Mouse (Mus musculus) hindbrain, embryonic 10.5 days (tissue): ENCODE measurements at regions not wholly inside any gene's neighbourhood (a gene's known extent, or its start where the extent isn't known, plus 50 kb on each side); places are given as distances from the start of the nearest gene placed in this dataset.

ENCODE experiments used
- DNase-seq: peaks from one replicate; pipeline ENCODE4 v3.0.0-alpha.2; 2017; ENCODE audit warnings: low spot score
- H3K27ac ChIP-seq: fragments of 300-500 bp; sonication (generic); 2 replicates; pipeline ENCODE4 v1.5.1; 2016; ENCODE audit warnings: mild to moderate bottlenecking, moderate library complexity
- H3K27me3 ChIP-seq: fragments of 300-500 bp; sonication (generic); 2 replicates; pipeline ENCODE4 v1.6.1; 2016; ENCODE audit warnings: mild to moderate bottlenecking; ENCODE audit not compliant: poor library complexity, insufficient read depth, severe bottlenecking
- H3K36me3 ChIP-seq: fragments of 300-500 bp; sonication (generic); 2 replicates; pipeline ENCODE4 v1.6.1; 2016; ENCODE audit warnings: mild to moderate bottlenecking, moderate library complexity
- H3K4me1 ChIP-seq: fragments of 300-500 bp; sonication (generic); replicated peaks from 2 replicates; pipeline ENCODE4 v1.6.1; 2016; ENCODE audit warnings: mild to moderate bottlenecking
- H3K4me3 ChIP-seq: fragments of 300-500 bp; sonication (generic); 2 replicates; pipeline ENCODE4 v1.5.1; 2016; ENCODE audit warnings: mild to moderate bottlenecking, moderate library complexity
- H3K9me3 ChIP-seq: fragments of 300-500 bp; sonication (generic); 2 replicates; pipeline ENCODE4 v1.6.1; 2016; ENCODE audit warnings: mild to moderate bottlenecking, moderate library complexity
- WGBS: fragments of 180-500 bp; shearing (Covaris S2); methylation state at CpG from one replicate; pipeline ENCODE4 v1.1.7; 2016; 5-methylcytosine and 5-hydroxymethylcytosine counted together

- H3K27me3 ChIP-seq: no peaks in the 10 kb centered on the region
- DNase-seq: no peak
- WGBS: 67% methylated on average over 2 of the region's 2 CpGs
- H3K4me3 ChIP-seq: no peak overlapping the region
- H3K36me3 ChIP-seq: no peaks in the 10 kb centered on the region
- no peak overlapping the region for H3K27ac ChIP-seq
- no peaks in the 10 kb centered on the region for H3K4me1 ChIP-seq
- no peaks in the 10 kb centered on the region for H3K9me3 ChIP-seq
Observed at GRCm38 (mm10) chr14:120679072-120679471, 200.8 kb downstream of the Rap2a start.

GRCm38 (mm10) chr14:120680272-120680671 lies 202.0 kb downstream of the Rap2a start:
- 94% methylated on average over 2 of the region's 2 CpGs for WGBS
- no peaks in the 10 kb centered on the region for H3K4me1 ChIP-seq
- H3K4me3 ChIP-seq: no peak overlapping the region
- DNase-seq: no peak
- H3K27ac ChIP-seq: no peak overlapping the region
- no peaks in the 10 kb centered on the region for H3K27me3 ChIP-seq
- H3K9me3 ChIP-seq: no peaks in the 10 kb centered on the region
- H3K36me3 ChIP-seq: no peaks in the 10 kb centered on the region

GRCm38 (mm10) chr14:120685263-120685662 lies 207.0 kb downstream of the Rap2a start:
- no peaks in the 10 kb centered on the region for H3K4me1 ChIP-seq
- H3K9me3 ChIP-seq: no peaks in the 10 kb centered on the region
- H3K27me3 ChIP-seq: no peaks in the 10 kb centered on the region
- DNase-seq: no peak
- no peak overlapping the region for H3K4me3 ChIP-seq
- H3K36me3 ChIP-seq: no peaks in the 10 kb centered on the region
- WGBS: 85% methylated on average over 4 of the region's 4 CpGs
- H3K27ac ChIP-seq: no peak overlapping the region

- Histone ChIP-seq H3K4me1 (no peaks in the 10 kb centered on the region), H3K9me3 (no peaks in the 10 kb centered on the region), H3K4me3 (no peak overlapping the region), H3K27me3 (no peaks in the 10 kb centered on the region), H3K36me3 (no peaks in the 10 kb centered on the region), H3K27ac (no peak overlapping the region)
- 91% methylated on average over 7 of the region's 7 CpGs for WGBS
- no peak for DNase-seq
Observed at GRCm38 (mm10) chr14:120685877-120686276, 207.6 kb downstream of the Rap2a start.

- no peak overlapping the region for H3K27ac ChIP-seq
- H3K4me1 ChIP-seq: no peaks in the 10 kb centered on the region
- no peak for DNase-seq
- no peaks in the 10 kb centered on the region for H3K36me3 ChIP-seq
- H3K4me3 ChIP-seq: no peak overlapping the region
- H3K9me3 ChIP-seq: no peaks in the 10 kb centered on the region
- H3K27me3 ChIP-seq: no peaks in the 10 kb centered on the region
- 90% methylated on average over 4 of the region's 4 CpGs for WGBS
Observed at GRCm38 (mm10) chr14:120686751-120687150, 208.5 kb downstream of the Rap2a start.

GRCm38 (mm10) chr14:120699378-120699777 lies 211.6 kb upstream of the Ipo5 start:
- Histone ChIP-seq H3K4me1 (no peaks in the 10 kb centered on the region), H3K4me3 (no peak overlapping the region), H3K36me3 (no peaks in the 10 kb centered on the region), H3K27ac (no peak overlapping the region), H3K9me3 (no peaks in the 10 kb centered on the region), H3K27me3 (no peaks in the 10 kb centered on the region)
- WGBS: 84% methylated on average over 4 of the region's 4 CpGs
- DNase-seq: no peak

- Histone ChIP-seq H3K4me1 (no peaks in the 10 kb centered on the region), H3K27me3 (no peaks in the 10 kb centered on the region), H3K36me3 (no peaks in the 10 kb centered on the region), H3K9me3 (no peaks in the 10 kb centered on the region), H3K4me3 (no peak overlapping the region), H3K27ac (no peak overlapping the region)
- no peak for DNase-seq
- WGBS: 88% methylated on average over 4 of the region's 4 CpGs
Observed at GRCm38 (mm10) chr14:120705301-120705801, 205.7 kb upstream of the Ipo5 start.

GRCm38 (mm10) chr14:120710782-120711181 lies 200.2 kb upstream of the Ipo5 start:
- H3K9me3 ChIP-seq: no peaks in the 10 kb centered on the region
- no peaks in the 10 kb centered on the region for H3K4me1 ChIP-seq
- H3K27me3 ChIP-seq: no peaks in the 10 kb centered on the region
- H3K36me3 ChIP-seq: no peaks in the 10 kb centered on the region
- no peak for DNase-seq
- 89% methylated on average over 4 of the region's 4 CpGs for WGBS
- no peak overlapping the region for H3K27ac ChIP-seq
- H3K4me3 ChIP-seq: no peak overlapping the region

GRCm38 (mm10) chr14:120720464-120721445 lies 190.3 kb upstream of the Ipo5 start:
- DNase-seq: no peak
- Histone ChIP-seq H3K4me1 (peaks cover 3% of the 10 kb centered on the region; the same call in 1 of the 2 replicates), H3K4me3 (no peak overlapping the region), H3K27me3 (no peaks in the 10 kb centered on the region), H3K9me3 (no peaks in the 10 kb centered on the region), H3K36me3 (no peaks in the 10 kb centered on the region), H3K27ac (no peak overlapping the region)
- 78% methylated on average over 20 of the region's 20 CpGs for whole genome bisulfite sequencing

- no peak overlapping the region for H3K27ac ChIP-seq
- peaks cover 3% of the 10 kb centered on the region; the same call in 1 of the 2 replicates for H3K4me1 ChIP-seq
- no peaks in the 10 kb centered on the region for H3K9me3 ChIP-seq
- DNase-seq: no peak
- no peaks in the 10 kb centered on the region for H3K27me3 ChIP-seq
- no peak overlapping the region for H3K4me3 ChIP-seq
- H3K36me3 ChIP-seq: no peaks in the 10 kb centered on the region
- WGBS: 65% methylated on average over 6 of the region's 6 CpGs
Observed at GRCm38 (mm10) chr14:120721593-120722461, 189.2 kb upstream of the Ipo5 start.

- Histone ChIP-seq H3K36me3 (no peaks in the 10 kb centered on the region), H3K4me3 (no peak overlapping the region), H3K4me1 (peaks cover 3% of the 10 kb centered on the region; the same call in 1 of the 2 replicates), H3K27me3 (no peaks in the 10 kb centered on the region), H3K9me3 (no peaks in the 10 kb centered on the region), H3K27ac (no peak overlapping the region)
- no peak for DNase-seq
- 69% methylated on average over 6 of the region's 6 CpGs for WGBS
Observed at GRCm38 (mm10) chr14:120722546-120723112, 188.4 kb upstream of the Ipo5 start.

GRCm38 (mm10) chr14:120728107-120728506 lies 182.9 kb upstream of the Ipo5 start:
- WGBS: 87% methylated on average over 10 of the region's 10 CpGs

More at GRCm38 (mm10) chr14:120728107-120728506, 182.9 kb upstream of the Ipo5 start:
- no peaks in the 10 kb centered on the region for H3K27me3 ChIP-seq
- H3K4me3 ChIP-seq: no peak overlapping the region
- H3K9me3 ChIP-seq: no peaks in the 10 kb centered on the region
- no peak overlapping the region for H3K27ac ChIP-seq
- DNase-seq: no peak
- peaks cover 20% of the 10 kb centered on the region; the same call in 1 of the 2 replicates for H3K4me1 ChIP-seq
- H3K36me3 ChIP-seq: no peaks in the 10 kb centered on the region
